Mouse (Mus musculus) liver, embryonic 12.5 days (tissue): ENCODE measurements around the gene Tubg2. TPM values are rescaled to one million over a fixed set of nuclear protein-coding genes. Genes with fewer than 3 reads are reported as not detected.
"Not testable (repeated sequence)": the region's sequence is repeated elsewhere in the genome, so short reads cannot be mapped to it uniquely, and the experiment has no call there.

Experiments used
- ATAC-seq: fragments of 200-750 bp; cut with Nextera tagmentation; 2 replicates; pipeline ENCODE4 v1.8.0; 2017; ENCODE audit warnings: moderate number of reproducible peaks, mild to moderate bottlenecking, moderate library complexity
- H3K27ac ChIP-seq: fragments of 300-500 bp; sonication (generic); 2 replicates; pipeline ENCODE4 v1.5.1; 2016; ENCODE audit warnings: mild to moderate bottlenecking
- H3K27me3 ChIP-seq: fragments of 300-500 bp; sonication (generic); replicated peaks from 2 replicates; pipeline ENCODE4 v1.6.1; 2016; ENCODE audit warnings: mild to moderate bottlenecking, moderate library complexity
- H3K36me3 ChIP-seq: fragments of 300-500 bp; sonication (generic); 2 replicates; pipeline ENCODE4 v1.6.1; 2016; ENCODE audit warnings: mild to moderate bottlenecking, moderate library complexity
- H3K4me1 ChIP-seq: fragments of 300-500 bp; sonication (generic); 2 replicates; pipeline ENCODE4 v1.6.1; 2016
- H3K4me2 ChIP-seq: fragments of 300-500 bp; sonication (generic); 2 replicates; pipeline ENCODE4 v1.6.1; 2016; ENCODE audit warnings: mild to moderate bottlenecking, moderate library complexity
- H3K4me3 ChIP-seq: fragments of 300-500 bp; sonication (generic); 2 replicates; pipeline ENCODE4 v1.5.1; 2016; ENCODE audit warnings: mild to moderate bottlenecking, moderate library complexity
- H3K9ac ChIP-seq: fragments of 300-500 bp; sonication (generic); 2 replicates; pipeline ENCODE4 v1.6.1; 2016; ENCODE audit warnings: mild to moderate bottlenecking, moderate library complexity
- H3K9me3 ChIP-seq: fragments of 300-500 bp; sonication (generic); replicated peaks from 2 replicates; pipeline ENCODE4 v1.6.1; 2016; ENCODE audit warnings: mild to moderate bottlenecking, moderate library complexity
- WGBS: fragments of 180-500 bp; shearing (Covaris S2); methylation state at CpG from one replicate; pipeline ENCODE4 v1.1.7; 2016; ENCODE audit not compliant: insufficient replicate concordance; 5-methylcytosine and 5-hydroxymethylcytosine counted together
- polyA plus RNA-seq: library from polyadenylated mRNA; unstranded; fragments of >200 nt; fragmentation: Nextera tagmentation; extraction: Ambion mirVana; gene quantifications from 2 replicates; pipeline ENCODE4 v1.2.1, GENCODE M21; 2016

Tubg2 gene
- polyA plus RNA-seq, 1 experiment from 2014 or later: 0.57 TPM

DNA sequence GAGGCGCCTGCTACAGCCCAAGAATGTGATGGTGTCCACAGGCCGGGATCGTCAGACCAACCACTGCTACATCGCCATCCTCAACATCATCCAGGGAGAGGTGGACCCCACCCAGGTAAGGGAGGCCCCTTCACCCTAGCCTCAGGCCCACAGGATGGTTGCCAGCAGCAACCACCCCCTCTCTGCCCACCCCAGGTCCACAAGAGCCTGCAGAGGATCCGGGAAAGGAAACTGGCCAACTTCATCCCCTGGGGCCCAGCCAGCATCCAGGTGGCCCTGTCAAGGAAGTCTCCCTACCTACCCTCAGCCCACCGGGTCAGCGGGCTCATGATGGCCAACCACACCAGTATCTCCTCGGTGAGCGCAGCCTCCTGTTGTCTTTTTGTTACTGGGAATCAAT lies 30.7 kb upstream of the Tubg2 start:
- H3K27me3 ChIP-seq, H3K9me3 ChIP-seq, H3K27ac ChIP-seq, H3K9ac ChIP-seq, ATAC-seq, H3K4me3 ChIP-seq, H3K4me2 ChIP-seq: not testable (repeated sequence)
- Histone ChIP-seq H3K4me1 (peaks cover 17% of the 10 kb centered on the region), H3K36me3 (peaks cover 54% of the 10 kb centered on the region)
- WGBS: 82% methylated on average over 9 of the region's 9 CpGs

DNA sequence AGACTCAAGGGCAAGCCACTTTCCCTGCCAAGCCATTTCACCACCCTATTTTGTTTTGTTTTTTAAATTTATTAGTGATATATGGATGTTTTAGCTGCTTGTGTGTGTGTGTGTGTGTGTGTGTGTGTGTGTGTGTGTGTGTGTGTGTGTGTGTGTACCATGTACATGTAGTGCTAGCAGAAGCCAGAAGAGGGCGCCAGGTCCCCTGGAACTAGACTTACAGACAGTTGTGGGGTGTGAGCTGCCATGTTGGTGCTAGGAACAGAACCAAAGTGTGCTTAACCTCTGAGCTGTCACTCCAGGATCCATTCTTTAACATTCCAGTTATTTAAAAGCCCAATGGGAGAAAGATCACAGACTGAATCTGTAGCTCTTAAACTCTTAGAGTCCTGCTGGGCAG lies 28.6 kb upstream of the Tubg2 start:
- Histone ChIP-seq H3K4me2 (no peak overlapping the region), H3K36me3 (peaks cover 51% of the 10 kb centered on the region), H3K4me3 (no peak overlapping the region), H3K4me1 (peaks cover 18% of the 10 kb centered on the region), H3K9me3 (0 out of 2 replicates have a peak, but pooled peaks cover 5% of the 10 kb centered on the region), H3K27me3 (peaks cover 7% of the 10 kb centered on the region; the same call in 1 of the 2 replicates), H3K9ac (no peak overlapping the region), H3K27ac (no peak overlapping the region)
- ATAC-seq: no peak
- WGBS: 67% methylated on average over 1 of the region's 1 CpGs

DNA sequence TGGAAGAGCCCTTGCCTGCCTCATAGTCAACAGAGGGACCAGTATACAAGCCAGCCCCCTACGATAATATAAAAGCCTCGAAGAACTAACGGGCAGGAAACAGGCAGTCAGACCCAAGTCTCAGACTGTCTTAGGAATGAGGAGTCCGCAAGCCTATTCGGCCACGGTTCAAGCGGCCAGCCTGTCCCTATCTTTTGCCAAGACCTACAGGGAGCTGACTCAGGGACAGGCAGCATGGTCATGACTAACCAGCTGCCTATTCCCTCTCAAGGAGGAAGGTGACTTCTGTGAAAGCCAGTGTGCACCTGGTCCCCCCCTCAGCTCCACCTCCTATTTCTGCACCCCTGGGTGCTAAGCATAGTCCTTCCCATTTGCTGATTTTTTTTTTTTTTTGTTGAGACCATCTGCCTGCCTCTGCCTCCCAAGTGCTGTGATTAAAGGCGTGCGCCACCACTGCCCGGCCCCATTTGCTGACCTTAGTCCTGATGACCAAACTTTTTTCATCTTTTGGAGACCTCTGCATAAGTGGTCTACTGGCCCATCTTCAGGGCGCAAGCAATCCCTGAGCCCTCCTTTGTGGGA lies 26.6 kb upstream of the Tubg2 start:
- ATAC-seq: no peak
- Histone ChIP-seq H3K4me1 (peaks cover 18% of the 10 kb centered on the region), H3K27ac (no peak overlapping the region), H3K27me3 (peaks cover 7% of the 10 kb centered on the region; the same call in 1 of the 2 replicates), H3K4me2 (no peak overlapping the region), H3K4me3 (no peak overlapping the region), H3K9me3 (0 out of 2 replicates have a peak, but pooled peaks cover 5% of the 10 kb centered on the region), H3K9ac (no peak overlapping the region), H3K36me3 (peaks cover 31% of the 10 kb centered on the region)
- WGBS: 74% methylated on average over 11 of the region's 11 CpGs

DNA sequence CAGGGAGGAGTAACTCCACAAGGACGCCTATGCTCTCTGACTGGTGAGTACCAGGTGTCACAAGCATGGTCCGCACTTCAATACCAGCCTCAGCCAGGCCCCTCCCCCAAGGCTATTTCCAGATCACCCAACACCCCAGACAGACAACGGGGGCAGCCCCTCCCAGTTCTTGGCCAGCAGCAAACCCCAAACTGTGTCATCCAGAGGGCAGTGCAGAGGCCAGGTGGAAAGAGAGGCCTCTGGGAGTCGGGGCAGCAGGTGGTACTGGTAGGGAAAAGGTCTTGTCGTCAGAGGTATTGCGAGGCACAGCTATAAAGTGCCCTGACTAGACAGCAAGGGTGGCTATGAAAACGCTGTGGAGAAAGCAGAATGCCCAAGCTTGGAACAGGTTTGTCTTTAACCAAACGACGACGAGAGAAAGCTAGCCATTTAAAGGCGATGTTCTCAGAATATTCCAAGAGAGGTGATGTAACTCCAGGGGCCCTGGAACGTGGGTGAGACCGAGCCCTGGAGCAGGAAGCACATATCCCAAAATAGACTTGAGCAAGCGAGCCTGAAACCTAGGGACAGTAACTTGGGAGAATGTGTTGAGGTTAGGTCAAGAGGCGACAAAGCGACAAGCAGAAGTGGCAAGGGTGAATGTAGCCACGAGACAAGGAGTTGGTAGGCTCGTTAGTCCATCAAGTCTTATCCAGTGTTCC lies 25.5 kb upstream of the Tubg2 start:
- Histone ChIP-seq H3K9ac (no peak overlapping the region), H3K4me2 (peak overlapping the region; percentile 18; the same call in 1 of the 2 replicates)
- ATAC-seq: no peak

DNA sequence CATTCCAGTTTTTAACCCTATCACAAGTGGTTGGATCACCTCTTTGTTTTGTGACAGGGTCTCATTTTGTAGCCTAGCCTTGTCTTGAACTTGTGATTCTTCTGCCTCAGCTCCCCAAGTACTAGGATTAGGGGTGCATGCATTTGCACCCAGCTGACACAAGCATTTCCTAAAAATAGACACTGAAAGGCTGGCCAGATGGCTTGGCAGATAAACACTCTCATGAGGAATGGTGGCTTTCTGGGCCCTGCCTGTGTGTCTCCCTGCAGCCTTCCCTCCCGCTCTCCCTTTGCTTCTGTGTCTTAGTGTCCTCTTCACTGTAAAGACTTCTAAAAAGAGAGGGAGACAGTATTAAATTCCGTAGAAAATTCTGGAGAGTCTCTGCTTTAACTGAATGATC lies 24.5 kb upstream of the Tubg2 start:
- ATAC-seq: no peak

More for the DNA sequence above, 25.5 kb upstream of the Tubg2 start:
- 38% methylated on average over 18 of the region's 18 CpGs for WGBS
- H3K4me1 ChIP-seq: peaks cover 18% of the 10 kb centered on the region
- H3K36me3 ChIP-seq: peaks cover 21% of the 10 kb centered on the region
- 0 out of 2 replicates have a peak, but pooled peaks cover 5% of the 10 kb centered on the region for H3K9me3 ChIP-seq
- peaks cover 12% of the 10 kb centered on the region; the same call in 1 of the 2 replicates for H3K27me3 ChIP-seq
- H3K4me3 ChIP-seq: no peak overlapping the region
- no peak overlapping the region for H3K27ac ChIP-seq

DNA sequence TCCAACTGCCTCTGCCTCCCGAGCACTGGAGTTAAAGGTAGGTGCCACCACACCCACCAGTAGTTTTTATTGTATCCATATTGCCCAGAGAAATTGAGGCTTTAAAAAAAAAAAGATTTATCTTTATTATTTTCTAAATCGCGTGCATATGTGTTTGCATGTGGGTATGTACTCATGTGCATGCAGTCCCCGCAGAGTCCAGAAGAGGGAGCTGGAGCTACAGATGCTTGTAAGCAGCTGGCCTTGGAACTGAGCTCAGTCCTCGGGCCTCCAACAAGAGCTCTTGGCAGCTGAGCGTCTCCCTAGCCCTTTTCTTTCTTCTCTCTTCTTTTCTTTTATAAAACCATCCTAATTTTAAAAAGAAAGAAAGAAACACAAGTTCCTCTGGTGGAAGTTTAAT lies 24.0 kb upstream of the Tubg2 start:
- Histone ChIP-seq H3K9me3 (0 out of 2 replicates have a peak, but pooled peaks cover 5% of the 10 kb centered on the region), H3K9ac (no peak overlapping the region), H3K4me3 (no peak overlapping the region), H3K36me3 (peaks cover 6% of the 10 kb centered on the region), H3K27me3 (peaks cover 12% of the 10 kb centered on the region; the same call in 1 of the 2 replicates), H3K4me2 (no peak overlapping the region), H3K27ac (no peak overlapping the region), H3K4me1 (peaks cover 18% of the 10 kb centered on the region)
- no peak for ATAC-seq
- 73% methylated on average over 6 of the region's 6 CpGs for WGBS

More for the DNA sequence above, 24.5 kb upstream of the Tubg2 start:
- Histone ChIP-seq H3K4me3 (no peak overlapping the region), H3K27me3 (peaks cover 12% of the 10 kb centered on the region; the same call in 1 of the 2 replicates), H3K36me3 (peaks cover 11% of the 10 kb centered on the region), H3K4me1 (peaks cover 18% of the 10 kb centered on the region), H3K4me2 (no peak overlapping the region), H3K9ac (no peak overlapping the region), H3K9me3 (0 out of 2 replicates have a peak, but pooled peaks cover 5% of the 10 kb centered on the region), H3K27ac (no peak overlapping the region)
- 60% methylated on average over 2 of the region's 2 CpGs for WGBS

DNA sequence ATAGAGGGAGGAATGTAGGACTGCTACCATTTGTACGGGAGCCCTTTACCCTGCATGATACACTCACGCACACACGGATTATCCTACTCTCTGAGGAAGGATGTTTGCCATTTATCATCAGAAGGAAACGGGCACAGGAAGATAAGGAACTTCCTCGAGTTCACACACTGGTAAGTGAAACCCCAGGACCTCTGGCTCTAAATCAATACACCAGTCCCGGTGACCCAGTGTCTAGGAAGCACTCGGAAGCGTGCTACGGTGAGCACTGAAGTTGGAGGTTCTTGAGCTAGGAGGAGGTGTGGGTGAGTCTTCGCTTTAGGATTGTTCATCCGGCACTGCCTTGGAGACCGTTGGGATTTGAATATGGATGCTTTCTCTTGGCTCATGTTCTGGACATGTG lies 22.7 kb upstream of the Tubg2 start:
- no peak overlapping the region for H3K4me2 ChIP-seq
- H3K9ac ChIP-seq: no peak overlapping the region
- H3K9me3 ChIP-seq: no peaks in the 10 kb centered on the region
- no peak overlapping the region for H3K4me3 ChIP-seq
- no peak overlapping the region for H3K27ac ChIP-seq
- peaks cover 18% of the 10 kb centered on the region; the same call in 1 of the 2 replicates for H3K27me3 ChIP-seq
- 29% methylated on average over 12 of the region's 12 CpGs for WGBS
- peaks cover 18% of the 10 kb centered on the region for H3K4me1 ChIP-seq
- no peaks in the 10 kb centered on the region for H3K36me3 ChIP-seq
- ATAC-seq: no peak

DNA sequence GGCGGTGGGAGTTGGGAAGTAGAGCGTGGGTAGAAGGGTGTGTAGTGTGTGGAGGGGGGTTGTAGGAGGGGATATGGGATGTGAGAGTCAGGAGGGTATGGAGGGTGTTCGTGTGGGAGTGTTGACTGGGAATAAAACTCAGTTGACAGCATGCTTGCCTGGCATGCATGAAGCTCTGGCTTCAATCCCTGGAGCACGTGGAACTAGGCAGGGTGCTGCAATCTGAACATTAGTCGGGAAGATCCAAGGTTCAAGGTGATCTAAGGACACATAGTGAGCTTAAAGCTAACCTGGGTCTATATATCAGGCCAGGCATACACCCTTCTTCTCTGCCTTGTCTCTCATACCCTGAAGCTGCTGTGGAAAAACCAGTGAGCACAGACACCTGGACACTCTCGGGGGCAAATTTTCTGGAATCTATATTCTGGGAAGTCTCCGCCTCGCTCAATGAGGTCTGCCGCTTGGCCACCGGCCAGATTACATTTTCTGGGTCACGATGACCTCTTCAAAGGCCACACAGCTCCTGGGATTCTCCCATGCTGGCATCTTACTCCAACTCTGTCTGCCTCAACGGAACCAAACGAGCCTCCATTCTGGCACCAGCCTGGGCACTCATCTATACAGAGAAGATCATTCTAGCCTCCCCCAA lies 21.4 kb upstream of the Tubg2 start:
- WGBS: 68% methylated on average over 13 of the region's 13 CpGs
- Histone ChIP-seq H3K4me3 (no peak overlapping the region), H3K9me3 (no peaks in the 10 kb centered on the region), H3K9ac (no peak overlapping the region), H3K27ac (no peak overlapping the region), H3K4me2 (no peak overlapping the region), H3K27me3 (peaks cover 23% of the 10 kb centered on the region), H3K36me3 (no peaks in the 10 kb centered on the region), H3K4me1 (peaks cover 23% of the 10 kb centered on the region)
- no peak for ATAC-seq

DNA sequence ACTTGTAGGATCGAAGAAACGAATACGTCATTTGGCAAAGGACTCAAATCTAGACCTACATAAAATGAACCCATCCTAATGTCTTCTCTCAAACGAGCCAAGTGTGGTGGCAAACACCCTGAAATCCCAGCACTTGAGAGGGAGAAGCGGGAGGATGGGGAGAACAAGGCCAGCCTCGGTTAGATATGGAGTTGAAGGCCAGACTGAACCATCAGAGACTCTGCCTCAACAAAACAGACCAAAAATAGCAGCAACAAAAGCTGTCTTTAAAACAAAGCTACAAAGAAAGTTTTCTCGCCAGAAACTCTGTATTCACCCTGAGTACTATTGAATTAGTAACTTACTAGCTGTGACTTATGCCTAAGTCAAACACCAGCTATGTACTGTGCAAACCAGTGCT lies 18.7 kb upstream of the Tubg2 start:
- WGBS: 69% methylated on average over 7 of the region's 7 CpGs

DNA sequence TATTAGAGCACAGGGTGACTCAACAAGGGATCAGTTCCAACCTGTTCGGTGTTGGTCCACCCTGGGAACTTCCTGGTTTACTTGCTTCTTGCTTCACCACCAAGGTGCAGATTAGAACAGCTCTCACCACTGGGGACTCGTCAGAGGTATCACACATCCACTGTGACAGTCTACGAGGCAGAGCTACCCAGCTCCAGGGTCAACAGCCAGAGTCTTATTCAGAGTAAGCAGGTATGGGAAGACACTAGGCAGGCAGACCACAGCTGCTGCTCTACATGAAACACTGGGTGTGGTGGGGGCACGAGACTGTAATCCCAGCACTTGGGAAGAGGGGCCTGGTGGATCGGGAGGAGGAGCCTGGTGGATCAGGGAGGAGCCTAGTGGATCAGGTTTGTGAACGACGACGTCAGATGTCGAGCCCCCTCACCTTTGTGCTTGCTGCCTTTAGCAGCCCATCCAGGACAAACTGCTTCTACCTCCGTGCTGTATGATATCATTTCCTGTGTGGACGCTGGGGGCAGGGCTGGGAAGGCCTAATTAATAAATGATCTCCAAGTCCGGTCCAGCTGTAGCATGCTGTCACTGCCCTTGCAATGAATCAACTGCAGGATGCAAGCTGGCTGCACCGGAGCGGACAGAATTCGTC lies 17.0 kb upstream of the Tubg2 start:
- ATAC-seq: no peak
- WGBS: 29% methylated on average over 15 of the region's 15 CpGs
- H3K9me3 ChIP-seq: no peaks in the 10 kb centered on the region
- no peak overlapping the region for H3K27ac ChIP-seq
- no peak overlapping the region for H3K9ac ChIP-seq
- H3K36me3 ChIP-seq: no peaks in the 10 kb centered on the region
- H3K27me3 ChIP-seq: peaks cover 59% of the 10 kb centered on the region
- peak overlapping the region; percentile 21 for H3K4me2 ChIP-seq
- H3K4me1 ChIP-seq: 0 out of 2 replicates have a peak, but pooled peaks cover 5% of the 10 kb centered on the region
- no peak overlapping the region for H3K4me3 ChIP-seq

More for the DNA sequence above, 18.7 kb upstream of the Tubg2 start:
- no peaks in the 10 kb centered on the region for H3K9me3 ChIP-seq
- ATAC-seq: no peak
- H3K4me2 ChIP-seq: no peak overlapping the region
- peaks cover 48% of the 10 kb centered on the region for H3K27me3 ChIP-seq
- 0 out of 2 replicates have a peak, but pooled peaks cover 5% of the 10 kb centered on the region for H3K4me1 ChIP-seq
- no peak overlapping the region for H3K4me3 ChIP-seq
- H3K27ac ChIP-seq: no peak overlapping the region
- no peak overlapping the region for H3K9ac ChIP-seq
- no peaks in the 10 kb centered on the region for H3K36me3 ChIP-seq

DNA sequence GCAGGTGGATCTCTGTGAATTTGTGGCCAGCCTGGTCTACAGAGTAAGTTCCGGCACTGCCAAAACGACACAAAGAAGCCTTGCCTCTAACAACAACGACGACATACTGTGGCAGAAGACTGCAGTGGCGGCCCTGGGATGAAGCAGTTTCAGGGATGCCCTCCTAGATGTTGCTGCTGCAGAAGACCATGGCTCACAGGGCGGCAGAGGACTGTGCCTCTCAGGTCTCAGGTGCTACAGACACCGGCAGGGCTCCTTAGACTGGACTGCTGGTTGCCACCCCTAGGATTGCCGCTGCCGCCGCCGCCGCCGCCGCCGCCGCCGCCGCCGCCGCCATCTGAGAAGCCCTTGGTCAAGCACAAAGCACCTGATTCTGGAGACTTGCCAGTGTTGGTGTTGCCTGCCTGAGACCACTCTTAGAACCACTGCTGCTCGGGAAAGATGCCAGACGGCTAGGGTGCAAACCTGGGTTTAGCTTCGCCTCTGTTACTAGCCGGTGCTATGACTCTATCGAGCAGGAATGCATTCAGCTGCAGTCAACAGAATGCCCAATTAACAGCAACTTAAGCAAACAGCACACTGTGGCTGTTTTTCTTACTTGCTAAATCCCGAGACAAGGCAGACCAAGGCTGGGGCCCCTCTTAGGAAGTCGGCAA lies 15.4 kb upstream of the Tubg2 start:
- H3K9ac ChIP-seq: 0 out of 2 replicates have a peak overlapping the region, but pooled peaks have one; percentile 1
- no peak overlapping the region for H3K27ac ChIP-seq
- peak overlapping the region; percentile 40 for H3K4me2 ChIP-seq
- no peaks in the 10 kb centered on the region for H3K36me3 ChIP-seq
- peak overlapping the region; percentile 8; the same call in 1 of the 2 replicates for H3K4me3 ChIP-seq
- 26% methylated on average over 27 of the region's 27 CpGs for WGBS
- H3K9me3 ChIP-seq: no peaks in the 10 kb centered on the region
- no peak for ATAC-seq
- peaks cover 59% of the 10 kb centered on the region for H3K27me3 ChIP-seq
- H3K4me1 ChIP-seq: 0 out of 2 replicates have a peak, but pooled peaks cover 5% of the 10 kb centered on the region
